Mouse (Mus musculus): Measurements from ENCODE around the gene Dnaja3.

Dnaja3 gene

GRCm38 (mm10) chr16:4742186-4742585, 102.4 kb downstream of the Dnaja3 start:
- no peak for TF ChIP-seq GATA4 (IDR thresholded peaks at IDR 0.05; ENCODE audit: insufficient replicate concordance, low read length)

DNA sequence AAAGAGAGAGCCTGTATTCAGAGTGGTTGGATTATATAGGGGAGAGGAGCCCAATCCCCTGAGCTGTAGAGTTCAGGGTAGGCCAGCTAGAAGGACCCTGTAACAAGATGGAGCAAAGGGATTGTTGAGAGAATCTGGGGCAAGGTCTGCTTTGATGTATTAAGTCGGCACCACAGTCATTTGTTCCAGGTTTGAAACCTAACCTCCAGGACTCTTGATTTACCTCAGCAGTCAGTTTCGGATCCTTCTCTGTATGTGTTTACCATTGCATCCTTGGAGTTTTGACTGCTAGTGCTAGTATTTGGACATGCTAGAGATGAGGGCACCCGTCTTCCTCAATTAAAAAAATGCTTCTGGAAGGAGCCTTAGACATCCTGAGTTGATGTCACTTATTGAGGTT, 112.4 kb downstream of the Dnaja3 start:
- TF ChIP-seq GATA4 (IDR thresholded peaks at IDR 0.05; ENCODE audit: insufficient replicate concordance, low read length) = no peak

DNA sequence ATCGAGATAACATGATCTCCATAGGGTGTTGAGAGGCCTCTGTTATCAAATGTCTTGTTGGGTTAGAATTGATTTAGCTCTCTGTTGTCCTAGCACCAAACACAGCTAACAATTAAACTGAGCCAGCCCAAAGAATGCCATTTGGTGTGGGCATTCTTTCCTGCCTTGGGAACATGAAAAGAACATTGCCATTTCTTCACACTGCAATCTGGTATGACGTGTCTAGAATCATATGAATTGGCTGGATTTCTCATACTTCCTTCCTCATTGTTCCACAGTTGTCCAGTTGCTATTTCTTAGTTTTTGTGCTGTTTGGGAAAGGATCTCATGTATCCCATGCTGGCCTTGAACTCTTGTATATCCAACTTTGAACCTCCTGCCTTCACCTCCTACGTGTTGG, 114.3 kb downstream of the Dnaja3 start:
- TF ChIP-seq GATA4 (IDR thresholded peaks at IDR 0.05; ENCODE audit: insufficient replicate concordance, low read length) = 0 out of 2 replicates have a peak, but pooled peaks have one; percentile 20

All from liver, adult (tissue).